Mouse (Mus musculus) megakaryocyte, embryonic 14.5 days (primary cell): ENCODE results near the gene Adcy7.

Experiments
- FLI1 ChIP-seq: IDR thresholded peaks from 2 replicates; pipeline ENCODE4 v1.6.1; 2012; ENCODE audit warnings: low read length, inconsistent platforms, mixed read lengths
- GATA1 ChIP-seq: IDR thresholded peaks from 3 replicates; pipeline ENCODE4 v1.6.1; 2012; ENCODE audit warnings: mixed read lengths, low read length, inconsistent platforms, borderline replicate concordance

GRCm38 (mm10) chr8:88316139-88316931 is 44.1 kb downstream of the Adcy7 start:
- TF ChIP-seq GATA1 (no peak), FLI1 (no peak)
